Mouse (Mus musculus) left cerebral cortex, adult 2 months (tissue): ENCODE measurements around the gene Msx1. TPM values are rescaled to one million over a fixed set of nuclear protein-coding genes. Genes with fewer than 3 reads are reported as not detected.
"Not testable (repeated sequence)": the region's sequence is repeated elsewhere in the genome, so short reads cannot be mapped to it uniquely, and the experiment has no call there.

Experiments
- DNase-seq, 2 experiments: peaks; one replicate each; pipeline ENCODE4 v3.0.0; 2021 to 2022; ENCODE audit warnings: low spot score in 2 of 2, mixed read lengths in 1 of 2; ENCODE audit errors: extremely low spot score in 1 of 2
- H3K27ac ChIP-seq: fragments of 200-600 bp; 2 replicates; pipeline ENCODE4 v1.8.1; 2022
- H3K4me3 ChIP-seq: fragments of 200-600 bp; 2 replicates; pipeline ENCODE4 v1.8.1; 2022
- CTCF ChIP-seq: fragments of 200-600 bp; IDR thresholded peaks from 2 replicates; pipeline ENCODE4 v1.8.1; 2022; ENCODE audit warnings: antibody characterized with exemption, mild to moderate bottlenecking, moderate library complexity
- intact Hi-C: fragments of 180-260 bp; cut with DNase I; formaldehyde crosslinking; loops from one replicate; pipeline ENCODE4 v1.15.1; 2025
- total RNA-seq, 2 experiments: library from RNA; stranded (reverse); gene quantifications; 2 replicates each; pipeline ENCODE4 v1.2.3; 2021

Gene Msx1
- total RNA-seq, 2 experiments from 2014 or later: 3.1 to 3.3 TPM

DNA sequence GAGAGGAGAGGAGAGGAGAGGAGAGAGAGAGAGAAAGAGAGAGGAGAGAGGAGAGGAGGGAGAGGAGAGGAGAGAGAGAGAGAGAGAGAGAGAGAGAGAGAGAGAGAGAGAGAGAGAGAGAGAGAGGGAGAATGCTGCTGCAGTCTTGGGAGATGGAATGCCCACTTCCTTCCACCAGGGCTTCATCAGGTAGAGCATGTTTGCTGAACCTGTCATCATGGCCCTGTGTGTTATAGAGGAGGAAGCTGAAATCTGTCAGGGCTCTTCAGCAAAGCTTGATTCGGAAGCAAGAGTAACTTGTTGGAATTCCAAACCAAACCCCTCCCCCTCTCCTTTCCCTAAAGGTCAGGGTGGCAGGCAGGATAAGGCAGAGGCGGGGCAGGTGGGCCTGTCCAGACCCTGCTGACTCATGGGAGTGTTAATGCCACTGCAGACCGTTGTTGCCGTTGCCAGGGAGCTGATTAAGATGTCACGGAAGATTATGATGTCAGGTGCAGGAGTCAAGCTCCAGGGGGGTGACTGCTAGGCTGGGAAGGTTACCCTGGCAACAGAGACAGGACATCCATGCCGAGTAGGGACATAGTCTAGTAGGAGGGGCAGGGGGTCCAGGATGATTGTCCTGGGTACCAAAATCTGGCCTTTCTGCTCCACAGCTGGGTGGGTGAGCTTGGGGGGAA, 11.3 kb upstream of the Msx1 start:
- TF ChIP-seq CTCF: no peak
- intact Hi-C loops: no loop called here
- DNase-seq: no peak
- no peak overlapping the region for H3K4me3 ChIP-seq
- no peak overlapping the region for H3K27ac ChIP-seq

DNA sequence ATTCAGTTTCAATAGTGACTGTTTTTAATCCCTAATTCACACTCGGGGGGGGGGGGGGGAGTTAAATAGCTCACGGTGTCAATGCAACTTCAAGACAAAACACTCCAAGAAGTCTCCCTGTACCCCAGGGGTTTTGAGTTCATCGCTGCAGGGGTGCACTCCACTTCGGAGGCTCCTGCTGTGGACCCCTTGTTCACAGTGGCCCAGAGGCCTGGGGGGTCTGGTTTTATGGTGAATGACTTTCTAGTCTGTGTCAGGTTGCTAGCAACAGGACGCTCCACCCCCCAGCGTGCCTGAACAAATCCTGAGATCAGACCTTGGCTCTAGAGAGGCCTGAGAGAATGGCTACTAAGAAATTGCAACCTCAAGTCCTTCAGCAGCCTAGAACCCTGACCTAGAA, 8.4 kb upstream of the Msx1 start:
- H3K27ac ChIP-seq: no peak overlapping the region
- no peak for DNase-seq
- TF ChIP-seq CTCF: no peak
- no peak overlapping the region for H3K4me3 ChIP-seq
- intact Hi-C loops: no loop called here

DNA sequence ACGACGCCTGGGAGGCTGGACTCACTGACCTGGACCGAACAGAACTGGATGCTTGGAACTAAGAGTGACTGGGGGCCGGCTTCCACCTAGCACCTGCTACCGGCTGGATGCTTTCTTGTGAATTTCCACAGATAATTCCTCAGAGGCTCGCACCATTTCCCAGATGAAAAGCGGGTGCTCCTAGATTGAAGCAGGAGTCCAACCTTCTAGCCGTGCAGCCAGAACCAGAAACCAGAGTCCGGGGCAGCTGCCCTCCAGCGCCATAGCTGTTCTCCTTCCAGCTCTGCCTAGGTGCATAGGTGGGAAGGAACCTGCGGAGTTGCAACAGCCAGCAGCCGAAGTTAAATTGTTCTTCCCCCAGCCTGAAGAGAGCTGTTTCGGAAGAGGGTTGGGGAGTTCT, 7.6 kb upstream of the Msx1 start:
- DNase-seq: no peak
- intact Hi-C loops: no loop called here
- no peak overlapping the region for H3K4me3 ChIP-seq
- H3K27ac ChIP-seq: no peak overlapping the region
- TF ChIP-seq CTCF: no peak

DNA sequence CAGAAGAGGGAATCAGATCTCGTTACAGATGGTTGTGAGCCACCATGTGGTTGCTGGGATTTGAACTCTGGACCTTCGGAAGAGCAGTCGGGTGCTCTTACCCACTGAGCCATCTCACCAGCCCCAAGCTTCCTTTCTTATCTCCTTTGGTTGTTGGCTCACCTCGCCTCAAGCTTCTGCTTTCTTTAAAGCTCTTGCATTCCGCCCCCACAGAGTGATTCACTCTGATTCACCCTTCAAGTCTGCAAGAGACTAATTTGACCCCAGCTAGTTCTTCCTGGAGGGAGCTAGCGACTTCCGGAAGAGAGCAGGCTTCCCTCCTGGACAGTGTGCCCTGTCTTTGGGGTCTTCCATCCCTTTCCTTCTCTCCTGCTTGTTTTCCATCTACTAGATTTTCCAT, 6.1 kb upstream of the Msx1 start:
- H3K27ac ChIP-seq, H3K4me3 ChIP-seq, DNase-seq, intact Hi-C loops: not testable (repeated sequence)

DNA sequence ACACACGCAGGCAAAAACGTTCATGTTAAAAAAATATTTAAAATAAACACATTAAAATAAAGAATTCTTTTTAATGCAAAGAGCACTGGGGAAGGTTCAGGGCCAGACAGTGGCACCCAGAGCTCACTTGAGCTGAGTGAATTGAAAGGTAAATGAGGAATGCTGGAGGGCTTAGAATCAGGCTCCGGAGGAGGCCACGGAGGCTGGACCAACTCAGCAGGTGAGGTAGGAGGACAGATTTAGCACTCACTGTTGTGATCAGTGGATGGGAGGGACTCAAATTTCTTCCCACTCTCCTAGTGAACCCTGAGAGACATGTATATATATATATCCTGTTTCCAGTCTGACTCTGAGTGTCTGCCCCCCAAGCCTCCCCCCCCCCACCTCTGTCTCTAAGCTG, 5.5 kb upstream of the Msx1 start:
- no peak for DNase-seq
- no peak overlapping the region for H3K27ac ChIP-seq
- no peak for TF ChIP-seq CTCF
- intact Hi-C loops: no loop called here
- H3K4me3 ChIP-seq: no peak overlapping the region

DNA sequence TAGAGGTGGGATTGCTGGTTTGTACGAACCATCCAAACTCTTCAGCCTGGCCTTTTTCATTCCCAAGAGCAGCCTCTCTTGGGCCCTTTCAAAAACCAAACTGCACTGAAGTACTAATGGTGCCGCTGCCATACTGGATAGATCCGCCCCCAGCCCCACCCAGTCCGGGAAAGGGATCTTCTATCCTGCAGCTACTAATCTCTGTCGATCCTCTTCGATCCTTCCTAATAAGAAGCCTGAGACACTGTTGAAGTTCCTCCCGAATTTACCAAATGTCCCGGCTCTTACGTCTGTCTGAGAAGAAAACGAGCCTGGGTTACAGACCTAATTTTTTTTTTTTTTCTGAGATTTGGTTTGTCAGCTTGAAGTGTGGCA, 4.9 kb upstream of the Msx1 start:
- no peak overlapping the region for H3K27ac ChIP-seq
- intact Hi-C loops: no loop called here
- TF ChIP-seq CTCF: no peak
- no peak overlapping the region for H3K4me3 ChIP-seq
- DNase-seq: no peak

DNA sequence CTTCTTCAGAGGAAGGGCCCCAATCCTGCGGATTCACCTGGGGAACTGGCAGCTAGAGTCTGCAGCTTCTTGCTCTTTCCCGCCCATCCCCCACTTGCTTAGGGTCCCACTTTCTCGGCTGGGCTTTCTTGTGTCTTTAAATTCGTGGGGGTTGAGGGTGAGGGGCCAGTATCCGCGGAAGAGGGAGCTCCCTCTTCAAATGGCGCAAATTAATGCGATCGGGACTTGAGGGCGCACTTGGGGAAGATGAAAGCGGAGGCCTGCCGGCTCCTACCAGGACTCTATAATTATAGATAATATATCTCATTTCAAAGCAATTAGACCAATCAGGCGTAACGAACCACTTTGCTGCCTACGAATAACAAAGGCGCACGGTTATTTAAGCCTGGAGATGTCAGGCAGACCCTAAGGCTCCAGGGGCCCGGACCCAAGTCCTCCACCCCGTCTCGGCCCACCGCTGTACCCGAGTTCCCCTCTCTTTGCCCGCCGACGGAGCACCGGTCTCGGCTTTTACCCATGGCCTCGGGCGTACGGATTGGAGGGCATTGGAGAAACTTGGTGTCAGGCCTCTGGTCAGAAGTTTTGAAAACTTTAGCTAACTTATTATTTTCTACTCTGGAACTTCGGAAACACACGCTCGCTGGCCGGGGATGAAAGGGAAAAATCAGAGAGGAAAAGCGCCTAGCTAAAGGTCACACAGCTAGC, 4.4 kb upstream of the Msx1 start:
- H3K4me3 ChIP-seq: no peak overlapping the region
- H3K27ac ChIP-seq: no peak overlapping the region
- no peak for TF ChIP-seq CTCF
- DNase-seq: no peak
- intact Hi-C loops: no loop called here

DNA sequence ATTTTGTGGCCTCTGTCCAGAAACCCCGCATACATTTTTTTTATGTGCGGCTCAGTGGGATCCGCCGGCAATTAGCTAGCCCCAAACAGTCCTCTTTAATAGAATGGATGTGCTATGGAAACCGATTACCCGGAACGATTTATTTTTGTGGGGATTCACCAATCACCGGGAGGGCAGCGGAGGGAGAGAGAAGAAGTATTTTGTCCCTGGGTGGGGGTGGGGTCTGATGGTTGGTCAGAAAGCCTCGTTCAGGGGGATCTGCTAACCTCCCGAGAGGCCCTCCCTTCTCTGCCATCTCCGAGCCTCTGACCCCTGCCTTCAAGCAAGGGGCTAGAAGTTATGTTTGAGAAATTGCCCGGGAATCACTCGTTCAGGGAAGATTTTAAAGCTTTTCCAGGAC, 3.6 kb upstream of the Msx1 start:
- intact Hi-C loops: no loop called here
- Histone ChIP-seq H3K27ac (no peak overlapping the region), H3K4me3 (no peak overlapping the region)
- no peak for TF ChIP-seq CTCF
- DNase-seq: no peak

DNA sequence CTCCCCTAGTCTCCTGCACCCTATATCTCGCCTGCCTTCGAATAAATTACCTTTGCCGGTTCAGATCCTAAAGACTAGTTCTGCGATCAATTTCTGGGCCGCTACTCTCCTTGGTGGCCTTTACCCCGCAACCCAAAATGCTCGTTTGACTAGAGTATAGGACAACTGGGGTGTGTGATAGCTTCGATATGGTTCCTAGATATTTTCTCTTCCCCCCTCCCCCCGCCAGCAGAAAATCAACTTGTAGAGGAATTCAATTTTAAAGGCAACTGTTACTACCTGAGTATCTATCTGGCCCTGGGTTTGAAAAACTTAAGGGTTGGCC, 3.2 kb upstream of the Msx1 start:
- intact Hi-C loops: no loop called here
- no peak overlapping the region for H3K4me3 ChIP-seq
- TF ChIP-seq CTCF: no peak
- no peak overlapping the region for H3K27ac ChIP-seq
- DNase-seq: no peak

DNA sequence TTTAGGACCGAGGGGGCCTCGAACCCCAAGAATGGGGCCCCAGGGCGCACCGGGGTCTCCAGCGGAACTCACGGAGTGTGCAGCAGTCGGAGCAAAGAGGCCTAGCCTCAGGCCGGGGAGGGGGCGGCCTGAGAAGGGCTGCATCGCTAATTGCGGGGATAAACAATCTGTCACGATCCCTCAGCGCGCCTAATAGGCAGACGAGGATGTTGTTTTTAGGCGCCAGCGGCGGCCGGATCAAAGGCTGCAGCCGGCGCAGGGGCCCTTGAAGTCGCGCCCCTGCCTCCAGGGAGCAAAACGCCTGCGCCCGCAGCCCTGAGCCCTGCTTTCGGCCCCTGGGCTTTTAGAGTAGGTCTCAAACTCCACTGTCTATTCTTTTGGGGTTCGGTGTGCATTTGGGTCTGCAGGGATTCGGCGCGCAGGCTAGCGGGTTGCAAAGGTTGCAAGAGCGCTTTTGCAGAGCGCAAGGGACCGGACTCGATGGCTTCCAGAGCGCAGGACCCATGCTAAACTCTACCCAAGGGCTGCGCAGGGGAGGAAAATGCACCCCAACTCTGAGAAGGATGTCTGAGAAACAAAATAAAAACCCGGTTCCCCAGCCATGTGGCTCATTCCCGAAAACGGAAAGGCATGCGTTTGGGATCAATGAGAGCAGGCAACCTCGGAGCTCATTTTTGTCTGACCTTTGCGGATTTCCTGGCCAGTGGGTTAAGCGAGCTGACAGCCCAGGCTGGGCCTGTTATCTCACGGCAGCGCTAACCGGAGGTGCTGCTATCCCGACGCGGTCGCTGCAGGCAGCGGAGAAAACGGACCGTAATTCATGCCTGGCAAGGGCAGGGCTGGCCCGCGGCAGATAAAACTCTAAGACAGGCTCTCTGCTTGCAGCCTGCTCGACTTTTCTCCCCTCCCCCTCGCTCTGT, 2.6 kb upstream of the Msx1 start:
- H3K27ac ChIP-seq: no peak overlapping the region
- intact Hi-C loops: no loop called here
- no peak for DNase-seq
- TF ChIP-seq CTCF: no peak
- H3K4me3 ChIP-seq: no peak overlapping the region

DNA sequence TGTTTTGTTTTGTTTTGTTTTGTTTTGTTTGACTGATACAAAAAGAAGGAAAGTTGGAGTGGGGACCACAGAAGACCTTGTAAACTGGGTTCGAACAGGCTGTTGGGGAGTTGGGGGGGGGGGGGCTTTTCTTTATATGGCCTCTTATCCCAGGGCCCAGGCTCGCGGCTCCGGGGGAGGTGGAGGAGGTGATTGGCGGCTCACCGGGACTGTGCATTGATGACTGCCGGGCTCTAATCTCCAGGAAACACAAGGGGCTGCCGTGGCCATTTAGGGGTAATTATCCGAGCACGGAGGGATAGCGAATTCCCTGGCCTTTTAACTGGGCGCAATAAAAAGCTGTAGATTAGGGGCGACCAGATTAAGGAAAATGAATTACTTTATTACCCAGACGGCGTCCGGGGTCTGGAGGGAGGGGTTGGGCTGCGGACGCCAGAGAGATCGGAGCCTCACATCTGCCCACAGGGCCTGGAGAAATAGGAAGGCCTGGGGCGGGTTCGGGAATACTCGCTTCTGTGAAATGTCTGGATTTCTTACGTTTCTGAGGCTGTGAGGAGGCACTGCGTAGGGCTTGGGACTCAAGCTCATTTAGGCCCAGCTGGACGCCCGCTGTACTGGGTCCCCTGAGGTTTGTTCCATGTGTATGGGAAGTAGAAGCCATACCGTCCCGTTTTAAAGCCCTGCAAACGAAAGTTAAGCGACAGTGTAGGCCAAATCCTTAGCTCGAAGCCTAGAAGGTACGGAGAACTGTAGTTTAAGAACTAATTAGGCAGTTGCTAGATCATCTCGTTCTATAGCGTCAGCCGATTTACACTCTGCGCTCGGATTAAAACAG, 1.4 kb upstream of the Msx1 start:
- Histone ChIP-seq H3K4me3 (no peak overlapping the region), H3K27ac (no peak overlapping the region)
- no peak for TF ChIP-seq CTCF
- intact Hi-C loops: no loop called here
- no peak for DNase-seq
